Mouse (Mus musculus) cerebellum, adult 2 months (tissue): ENCODE measurements around the gene Ap5z1. TPM values are rescaled to one million over a fixed set of nuclear protein-coding genes. Genes with fewer than 3 reads are reported as not detected.

Experiments
- DNase-seq, 2 experiments: peaks; one replicate each; pipeline ENCODE4 v3.0.0; 2021
- H3K27ac ChIP-seq: fragments of 200-500 bp; 2 replicates; pipeline ENCODE4 v1.5.1; 2012; ENCODE audit warnings: low read length, control low read depth, inconsistent platforms; ENCODE audit not compliant: insufficient read depth
- H3K27me3 ChIP-seq: fragments of 200-500 bp; 2 replicates; pipeline ENCODE4 v1.6.1; 2012; ENCODE audit warnings: inconsistent platforms, mild to moderate bottlenecking, low read length, moderate library complexity; ENCODE audit not compliant: control insufficient read depth, insufficient read depth
- H3K4me1 ChIP-seq: fragments of 200-500 bp; 2 replicates; pipeline ENCODE4 v1.6.1; 2011; ENCODE audit warnings: low read length; ENCODE audit not compliant: control insufficient read depth, insufficient read depth
- H3K4me3 ChIP-seq: fragments of 200-500 bp; replicated peaks from 2 replicates; pipeline ENCODE3; 2011; ENCODE audit warnings: mild to moderate bottlenecking, low read depth, low read length, control low read depth; ENCODE audit not compliant: insufficient read depth
- CTCF ChIP-seq: fragments of 200-500 bp; IDR thresholded peaks from 2 replicates; pipeline ENCODE4 v1.5.1; 2011; ENCODE audit warnings: low read depth, mild to moderate bottlenecking, control low read depth, low read length, moderate library complexity, borderline replicate concordance; ENCODE audit not compliant: insufficient read depth
- POLR2A ChIP-seq: fragments of 200-500 bp; IDR thresholded peaks from 2 replicates; pipeline ENCODE4 v1.6.1; 2011; ENCODE audit warnings: low read length, control low read depth, borderline replicate concordance; ENCODE audit not compliant: insufficient read depth
- WGBS: fragments of 180-500 bp; shearing (Covaris S2); methylation state at CpG from one replicate; pipeline ENCODE4 v1.1.7; 2018; 5-methylcytosine and 5-hydroxymethylcytosine counted together
- polyA plus RNA-seq: library from polyadenylated mRNA; depleted of rRNA; stranded (reverse); fragments of >200 nt; gene quantifications from 2 replicates; pipeline ENCODE4 v1.2.3, GENCODE M21; 2012

Gene Ap5z1
- polyA plus RNA-seq, 1 experiment = 30.3 TPM

DNA sequence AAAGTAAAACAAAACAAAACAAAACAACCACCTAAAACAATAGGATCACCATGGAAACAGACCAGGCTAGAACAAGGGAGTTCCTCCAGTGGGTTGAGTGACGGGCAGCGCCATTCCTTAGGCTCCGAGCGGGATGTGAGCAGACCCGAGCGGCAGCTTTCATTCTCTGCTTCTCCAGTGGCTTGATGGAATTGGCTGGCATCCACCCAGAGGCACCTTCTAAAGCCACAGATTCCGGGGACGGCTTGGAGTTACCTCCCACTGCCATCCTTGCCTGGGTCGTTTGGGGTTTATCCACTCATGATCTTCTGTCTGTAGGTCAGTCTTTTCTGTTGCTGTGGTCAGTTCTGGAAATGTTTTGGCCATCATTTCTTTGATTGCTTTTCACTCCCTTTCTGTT is 42.8 kb upstream of the Ap5z1 start:
- 54% methylated on average over 9 of the region's 9 CpGs for WGBS
- Histone ChIP-seq H3K4me1 (peaks cover 34% of the 10 kb centered on the region), H3K27me3 (no peaks in the 10 kb centered on the region), H3K27ac (no peak overlapping the region), H3K4me3 (no peak overlapping the region)
- no peak for DNase-seq
- no peak for TF ChIP-seq POLR2A
- TF ChIP-seq CTCF = no peak

DNA sequence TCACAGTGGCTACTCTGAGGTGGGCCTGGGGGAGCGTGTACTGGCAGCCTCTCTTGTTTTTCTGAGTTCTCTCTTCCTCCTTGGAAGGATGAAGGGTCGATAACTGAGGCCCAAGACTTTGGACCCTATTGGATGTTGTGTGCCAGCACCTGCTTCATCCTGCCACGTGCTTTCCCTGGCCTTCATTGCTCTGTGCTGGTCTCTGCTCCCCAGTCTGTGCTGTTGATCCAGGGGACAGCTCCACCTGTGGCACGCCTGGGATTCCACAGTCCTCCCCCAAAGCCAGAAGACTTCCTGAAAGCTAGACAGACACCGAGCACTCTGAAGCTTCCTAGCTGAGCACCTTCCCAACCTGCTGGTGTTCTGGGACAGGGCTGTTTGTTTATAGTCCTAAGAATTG is 41.9 kb upstream of the Ap5z1 start:
- 84% methylated on average over 5 of the region's 5 CpGs for WGBS
- DNase-seq = no peak
- TF ChIP-seq POLR2A (no peak), CTCF (no peak)

DNA sequence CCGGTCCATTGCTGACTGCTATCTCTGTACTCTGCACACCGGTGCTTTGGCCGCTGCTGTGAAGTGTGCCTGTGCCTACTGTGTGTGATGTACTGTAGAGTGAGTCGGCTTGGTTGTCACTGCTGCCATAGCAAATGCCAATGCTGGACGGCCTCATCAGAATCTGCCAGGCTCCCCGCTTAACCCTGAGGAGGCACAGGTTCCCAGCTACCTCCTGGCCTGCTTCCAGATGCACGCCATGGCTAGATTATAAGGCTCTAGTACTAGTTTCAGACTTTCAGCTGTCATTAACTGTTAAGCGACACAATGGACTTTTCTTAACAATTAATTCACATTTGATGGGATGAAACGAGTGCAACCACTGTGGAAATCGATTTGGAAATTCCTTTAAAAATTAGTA is 40.6 kb upstream of the Ap5z1 start:
- TF ChIP-seq CTCF = no peak
- no peak for TF ChIP-seq POLR2A
- Histone ChIP-seq H3K27ac (no peak overlapping the region), H3K27me3 (no peaks in the 10 kb centered on the region), H3K4me1 (peaks cover 26% of the 10 kb centered on the region), H3K4me3 (no peak overlapping the region)
- WGBS = 49% methylated on average over 10 of the region's 10 CpGs
- DNase-seq = peak in 1 of 2 experiments; percentile 44

More for the DNA sequence above, 41.9 kb upstream of the Ap5z1 start:
- H3K27ac ChIP-seq = no peak overlapping the region
- peaks cover 28% of the 10 kb centered on the region for H3K4me1 ChIP-seq
- H3K4me3 ChIP-seq = no peak overlapping the region
- no peaks in the 10 kb centered on the region for H3K27me3 ChIP-seq

- no peak overlapping the region for H3K4me3 ChIP-seq
- H3K27ac ChIP-seq = no peak overlapping the region
- no peak for DNase-seq
- H3K27me3 ChIP-seq = no peaks in the 10 kb centered on the region
- no peak for TF ChIP-seq CTCF
- no peak for TF ChIP-seq POLR2A
- peaks cover 29% of the 10 kb centered on the region for H3K4me1 ChIP-seq
- WGBS = 63% methylated on average over 3 of the region's 3 CpGs
Measured at GRCm38 (mm10) chr5:142423701-142424100, 40.0 kb upstream of the Ap5z1 start.

DNA sequence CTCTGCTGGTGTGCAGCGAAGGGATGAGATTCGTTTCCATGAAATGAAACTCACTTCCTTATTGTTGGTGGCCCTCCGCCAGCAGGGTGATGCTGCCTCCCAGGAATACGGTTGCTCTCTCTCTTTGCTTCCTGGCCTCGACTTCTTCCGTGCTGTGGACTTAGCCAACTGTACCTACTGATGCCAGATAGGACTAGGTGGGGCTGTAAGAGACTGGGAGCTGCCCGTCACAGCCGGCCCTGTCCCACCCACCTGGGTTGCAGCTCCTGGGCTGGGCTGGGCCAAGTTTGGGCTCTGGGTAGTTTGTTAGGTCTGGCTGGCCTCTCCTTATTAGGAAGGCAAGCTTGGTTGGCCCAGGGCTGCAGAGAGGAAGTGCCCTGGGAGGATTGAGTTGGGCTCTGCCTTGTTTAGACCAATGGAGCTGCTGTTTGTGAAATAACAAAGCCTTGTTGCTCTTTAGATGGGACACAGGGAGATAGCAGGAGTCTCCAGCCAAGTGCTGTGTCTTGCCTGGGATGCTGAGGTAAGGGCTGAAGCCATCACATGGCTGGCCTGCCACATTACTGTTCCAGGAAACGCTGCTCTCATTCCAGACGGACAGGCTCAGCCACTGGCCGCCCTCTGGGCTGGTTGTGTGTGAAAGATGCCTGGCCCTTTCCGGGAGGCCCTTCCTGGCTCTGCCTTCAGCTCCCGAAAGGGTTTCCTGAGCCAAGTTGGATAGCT is 39.0 kb upstream of the Ap5z1 start:
- peak; percentile 66 to 80 for DNase-seq
- TF ChIP-seq POLR2A (no peak), CTCF (no peak)
- Histone ChIP-seq H3K27me3 (no peaks in the 10 kb centered on the region), H3K4me1 (peaks cover 29% of the 10 kb centered on the region), H3K4me3 (no peak overlapping the region), H3K27ac (peak overlapping the region; percentile 76)
- 6% methylated on average over 13 of the region's 13 CpGs for whole genome bisulfite sequencing

GRCm38 (mm10) chr5:142426476-142426875 is 37.3 kb upstream of the Ap5z1 start:
- no peak for DNase-seq
- 100% methylated on average over 2 of the region's 2 CpGs for WGBS
- Histone ChIP-seq H3K27ac (no peak overlapping the region), H3K27me3 (no peaks in the 10 kb centered on the region), H3K4me3 (no peak overlapping the region), H3K4me1 (peaks cover 37% of the 10 kb centered on the region)
- TF ChIP-seq POLR2A (no peak), CTCF (no peak)

DNA sequence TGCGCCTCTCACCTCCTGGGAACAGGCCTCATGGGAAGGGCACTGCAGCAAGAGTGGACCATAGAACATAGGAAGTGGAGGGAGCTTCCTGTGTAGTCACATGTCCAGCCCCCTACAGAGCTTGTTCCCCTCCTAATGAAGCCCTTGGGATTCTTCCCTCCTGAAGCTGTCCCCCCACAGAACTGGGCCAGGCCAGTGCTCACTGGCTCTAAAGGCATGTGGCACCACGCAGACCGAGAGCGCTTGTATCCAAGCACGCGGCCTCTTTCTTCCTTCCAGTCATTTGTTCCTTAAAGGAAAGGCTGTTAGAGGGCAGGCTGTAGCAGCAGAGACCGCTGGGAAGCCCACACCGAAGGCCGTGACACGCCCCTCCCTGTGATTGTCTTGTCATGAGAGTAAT is 35.9 kb upstream of the Ap5z1 start:
- no peak for DNase-seq
- TF ChIP-seq POLR2A (no peak), CTCF (no peak)
- Histone ChIP-seq H3K4me1 (peaks cover 47% of the 10 kb centered on the region), H3K27me3 (no peaks in the 10 kb centered on the region), H3K4me3 (no peak overlapping the region), H3K27ac (no peak overlapping the region)
- 68% methylated on average over 10 of the region's 10 CpGs for WGBS

GRCm38 (mm10) chr5:142428691-142429090 is 35.1 kb upstream of the Ap5z1 start:
- Histone ChIP-seq H3K27ac (no peak overlapping the region), H3K4me1 (peaks cover 55% of the 10 kb centered on the region), H3K4me3 (no peak overlapping the region), H3K27me3 (no peaks in the 10 kb centered on the region)
- TF ChIP-seq CTCF (no peak), POLR2A (no peak)
- no peak for DNase-seq
- WGBS = 63% methylated on average over 6 of the region's 6 CpGs

- Histone ChIP-seq H3K4me3 (no peak overlapping the region), H3K27me3 (no peaks in the 10 kb centered on the region), H3K27ac (no peak overlapping the region), H3K4me1 (peaks cover 43% of the 10 kb centered on the region)
- TF ChIP-seq POLR2A (no peak), CTCF (no peak)
- DNase-seq = no peak
- WGBS = 86% methylated on average over 12 of the region's 12 CpGs
Measured at GRCm38 (mm10) chr5:142431029-142431428, 32.7 kb upstream of the Ap5z1 start.
